Mouse (Mus musculus): ENCODE results near the gene Tnrc6a. TPM values are rescaled to one million over a fixed set of nuclear protein-coding genes. Genes with fewer than 3 reads are reported as not detected.

Tnrc6a gene
- polyA plus RNA-seq, 1 experiment from 2014 or later: 79.9 TPM

DNA sequence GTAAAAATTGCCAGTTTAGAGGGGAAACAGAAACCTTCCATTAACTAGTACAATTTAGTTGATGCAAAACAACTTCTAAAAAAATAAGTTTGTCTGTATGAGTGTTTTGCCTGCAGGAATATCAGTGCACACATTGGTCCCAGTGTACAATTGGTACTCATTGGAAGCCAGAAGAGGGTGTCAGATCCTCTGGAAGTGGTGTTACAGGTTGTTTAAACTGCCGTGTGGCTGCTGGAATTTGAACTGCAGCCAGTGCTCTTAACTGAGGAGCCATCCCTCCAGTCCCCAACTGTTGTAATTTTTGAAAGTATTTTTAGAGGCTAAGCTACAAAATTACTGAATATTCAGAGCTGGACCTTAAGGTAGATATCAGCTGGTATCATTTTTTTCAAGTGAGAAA is 4.3 kb downstream of the Tnrc6a start:
- Histone ChIP-seq H3K4me1 (peaks cover 20% of the 10 kb centered on the region), H3K36me3 (peaks cover 6% of the 10 kb centered on the region), H3K4me2 (replicated peaks) (no peak overlapping the region), H3K9ac (no peak overlapping the region), H3K9me3 (replicated peaks) (no peaks in the 10 kb centered on the region), H3K27me3 (no peaks in the 10 kb centered on the region), H3K4me3 (no peak overlapping the region), H3K27ac (no peak overlapping the region)
- 60% methylated on average over 1 of the region's 1 CpGs for WGBS
- ATAC-seq (ENCODE audit: low FRiP score): no peak

DNA sequence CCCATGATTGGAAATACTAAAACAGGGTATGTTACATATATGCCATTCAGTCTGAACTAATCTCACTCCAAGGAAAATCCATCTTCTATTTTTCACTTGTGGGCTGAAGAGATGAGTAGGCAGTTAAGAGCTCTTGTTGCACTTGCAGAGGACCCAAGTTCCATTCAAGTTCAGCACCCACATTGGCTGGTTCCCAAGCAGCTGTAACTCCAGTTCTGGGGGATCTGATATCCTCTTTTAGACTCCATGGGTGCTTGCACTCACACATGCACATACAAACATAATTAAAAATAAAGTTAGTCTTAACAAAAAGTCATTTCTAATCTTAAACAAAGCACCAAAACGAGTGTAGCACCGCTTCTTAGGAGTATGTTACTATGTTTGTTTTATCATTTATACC is 5.4 kb downstream of the Tnrc6a start:
- H3K27me3 ChIP-seq: no peaks in the 10 kb centered on the region
- H3K9me3 ChIP-seq (replicated peaks): no peaks in the 10 kb centered on the region
- 84% methylated on average over 2 of the region's 2 CpGs for WGBS
- H3K4me3 ChIP-seq: no peak overlapping the region
- H3K4me2 ChIP-seq (replicated peaks): no peak overlapping the region
- peaks cover 6% of the 10 kb centered on the region for H3K36me3 ChIP-seq
- H3K27ac ChIP-seq: no peak overlapping the region
- H3K9ac ChIP-seq: no peak overlapping the region
- H3K4me1 ChIP-seq: peaks cover 20% of the 10 kb centered on the region
- no peak for ATAC-seq (ENCODE audit: low FRiP score)

DNA sequence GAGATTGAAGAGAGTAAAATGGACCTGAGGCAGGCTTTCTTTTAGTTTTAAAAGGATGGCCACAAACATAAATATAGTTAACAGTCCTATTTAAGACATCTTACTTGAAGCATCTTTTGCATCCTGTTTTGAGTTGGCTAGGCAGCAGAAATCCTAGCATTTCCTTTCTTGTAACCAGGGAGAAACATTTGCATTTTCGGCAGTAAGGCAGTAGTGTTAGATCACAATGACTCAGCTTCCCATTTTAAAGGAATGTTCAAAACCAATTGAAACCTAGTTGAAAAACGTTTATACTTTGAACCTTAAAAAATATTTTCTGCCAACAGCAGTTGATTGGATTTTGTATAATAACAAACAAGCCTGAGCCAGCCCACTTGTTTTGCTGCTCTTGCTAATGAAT is 6.5 kb downstream of the Tnrc6a start:
- Histone ChIP-seq H3K4me2 (replicated peaks) (no peak overlapping the region), H3K9ac (no peak overlapping the region), H3K36me3 (peaks cover 6% of the 10 kb centered on the region), H3K9me3 (replicated peaks) (no peaks in the 10 kb centered on the region), H3K27ac (no peak overlapping the region), H3K4me3 (no peak overlapping the region), H3K4me1 (peaks cover 26% of the 10 kb centered on the region), H3K27me3 (no peaks in the 10 kb centered on the region)
- 52% methylated on average over 2 of the region's 2 CpGs for WGBS
- no peak for ATAC-seq (ENCODE audit: low FRiP score)

DNA sequence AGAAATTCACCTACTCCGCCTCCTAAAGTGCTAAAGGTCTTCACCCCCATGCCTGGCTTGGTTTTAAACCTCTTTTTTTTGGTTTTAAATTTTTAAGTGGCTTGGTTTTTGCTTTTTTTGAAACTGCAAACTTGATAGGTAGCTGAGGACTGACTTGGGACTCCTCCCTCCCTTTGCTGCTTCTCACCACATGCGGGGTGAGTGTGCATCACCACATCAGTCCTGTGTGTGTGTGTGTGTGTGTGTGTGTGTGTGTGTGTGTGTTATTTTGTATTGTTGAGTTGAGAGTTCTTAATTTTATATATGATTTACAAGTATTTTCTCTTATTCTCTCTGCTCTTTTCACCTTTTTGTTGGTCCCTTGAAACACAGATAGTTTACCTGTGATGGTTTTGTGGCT is 8.7 kb downstream of the Tnrc6a start:
- Histone ChIP-seq H3K27me3 (no peaks in the 10 kb centered on the region), H3K27ac (no peak overlapping the region), H3K9me3 (replicated peaks) (no peaks in the 10 kb centered on the region), H3K36me3 (peaks cover 13% of the 10 kb centered on the region), H3K4me1 (peaks cover 26% of the 10 kb centered on the region), H3K4me2 (replicated peaks) (no peak overlapping the region), H3K9ac (no peak overlapping the region), H3K4me3 (no peak overlapping the region)
- WGBS: 62% methylated on average over 2 of the region's 2 CpGs
- ATAC-seq (ENCODE audit: low FRiP score): no peak

DNA sequence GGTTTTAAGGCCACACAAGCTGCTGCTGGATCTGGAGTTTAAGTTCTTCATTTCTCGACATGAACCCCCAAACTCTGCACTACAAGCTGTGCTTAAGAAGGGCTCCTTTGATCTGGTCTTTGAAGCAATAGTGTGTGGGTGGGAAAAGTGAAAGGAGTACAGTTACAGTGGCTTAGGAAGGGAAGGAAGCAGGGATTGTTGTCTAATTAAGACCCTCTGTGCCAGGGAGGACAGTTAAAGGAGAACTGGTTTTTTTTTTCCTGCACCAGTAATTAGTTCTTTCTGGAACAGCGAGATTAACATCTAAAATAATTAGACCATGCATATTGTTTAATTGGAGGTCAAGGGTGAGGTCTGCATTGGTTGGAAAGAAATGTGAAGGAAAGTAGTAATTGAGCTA is 11.2 kb downstream of the Tnrc6a start:
- 58% methylated on average over 2 of the region's 2 CpGs for WGBS
- no peak overlapping the region for H3K27ac ChIP-seq
- H3K27me3 ChIP-seq: no peaks in the 10 kb centered on the region
- H3K9me3 ChIP-seq (replicated peaks): no peaks in the 10 kb centered on the region
- no peak for ATAC-seq (ENCODE audit: low FRiP score)
- H3K4me2 ChIP-seq (replicated peaks): no peak overlapping the region
- H3K36me3 ChIP-seq: peaks cover 20% of the 10 kb centered on the region; the same call in 1 of the 2 replicates
- H3K4me1 ChIP-seq: peaks cover 25% of the 10 kb centered on the region
- no peak overlapping the region for H3K9ac ChIP-seq
- H3K4me3 ChIP-seq: no peak overlapping the region

DNA sequence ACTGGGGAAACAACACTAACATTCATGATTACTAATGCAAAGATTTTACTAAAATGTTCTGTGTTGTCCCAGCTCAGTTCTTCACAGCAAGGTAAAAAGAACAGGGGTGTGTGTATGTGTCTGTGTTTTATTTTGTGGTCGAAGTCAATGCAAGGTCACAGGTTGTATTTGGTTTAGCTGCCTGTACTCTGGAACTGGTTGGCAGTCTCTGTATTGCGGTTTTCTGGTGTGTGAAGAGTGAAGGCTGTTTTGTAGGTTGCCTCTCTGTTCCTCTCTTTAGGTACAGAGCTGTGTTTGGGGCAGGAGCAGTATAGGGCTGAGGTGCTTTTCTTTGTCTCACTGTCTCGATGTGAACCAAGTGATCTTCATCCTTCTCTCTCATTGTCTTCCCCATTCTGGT is 12.0 kb downstream of the Tnrc6a start:
- Histone ChIP-seq H3K4me2 (replicated peaks) (no peak overlapping the region), H3K4me3 (no peak overlapping the region), H3K27me3 (no peaks in the 10 kb centered on the region), H3K36me3 (peaks cover 20% of the 10 kb centered on the region; the same call in 1 of the 2 replicates), H3K9me3 (replicated peaks) (no peaks in the 10 kb centered on the region), H3K27ac (no peak overlapping the region), H3K4me1 (peaks cover 23% of the 10 kb centered on the region), H3K9ac (no peak overlapping the region)
- ATAC-seq (ENCODE audit: low FRiP score): no peak
- 82% methylated on average over 3 of the region's 3 CpGs for WGBS

DNA sequence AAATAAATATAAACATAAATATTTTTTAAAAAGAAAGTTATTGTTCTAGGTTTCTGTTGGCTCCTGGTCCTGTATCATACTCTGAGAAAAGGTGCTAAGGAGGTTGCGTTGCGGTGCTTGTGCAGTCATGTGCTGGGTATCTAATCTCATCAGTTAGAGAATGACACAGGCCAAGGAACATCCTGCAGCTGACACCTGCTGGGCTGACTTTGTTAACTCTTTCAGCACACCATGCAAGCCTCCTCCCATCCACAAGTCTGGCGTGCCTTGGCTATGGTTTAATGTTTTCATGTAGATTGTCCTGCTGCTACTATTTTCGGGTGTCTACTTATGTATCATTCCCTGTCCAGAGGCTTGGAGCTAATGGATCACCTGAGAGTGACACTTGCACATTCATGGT is 14.3 kb downstream of the Tnrc6a start:
- Histone ChIP-seq H3K27ac (no peak overlapping the region), H3K27me3 (no peaks in the 10 kb centered on the region), H3K9ac (no peak overlapping the region), H3K36me3 (peaks cover 20% of the 10 kb centered on the region; the same call in 1 of the 2 replicates), H3K9me3 (replicated peaks) (no peaks in the 10 kb centered on the region), H3K4me2 (replicated peaks) (no peak overlapping the region), H3K4me3 (no peak overlapping the region), H3K4me1 (peaks cover 23% of the 10 kb centered on the region)
- 84% methylated on average over 4 of the region's 4 CpGs for WGBS
- ATAC-seq (ENCODE audit: low FRiP score): no peak

DNA sequence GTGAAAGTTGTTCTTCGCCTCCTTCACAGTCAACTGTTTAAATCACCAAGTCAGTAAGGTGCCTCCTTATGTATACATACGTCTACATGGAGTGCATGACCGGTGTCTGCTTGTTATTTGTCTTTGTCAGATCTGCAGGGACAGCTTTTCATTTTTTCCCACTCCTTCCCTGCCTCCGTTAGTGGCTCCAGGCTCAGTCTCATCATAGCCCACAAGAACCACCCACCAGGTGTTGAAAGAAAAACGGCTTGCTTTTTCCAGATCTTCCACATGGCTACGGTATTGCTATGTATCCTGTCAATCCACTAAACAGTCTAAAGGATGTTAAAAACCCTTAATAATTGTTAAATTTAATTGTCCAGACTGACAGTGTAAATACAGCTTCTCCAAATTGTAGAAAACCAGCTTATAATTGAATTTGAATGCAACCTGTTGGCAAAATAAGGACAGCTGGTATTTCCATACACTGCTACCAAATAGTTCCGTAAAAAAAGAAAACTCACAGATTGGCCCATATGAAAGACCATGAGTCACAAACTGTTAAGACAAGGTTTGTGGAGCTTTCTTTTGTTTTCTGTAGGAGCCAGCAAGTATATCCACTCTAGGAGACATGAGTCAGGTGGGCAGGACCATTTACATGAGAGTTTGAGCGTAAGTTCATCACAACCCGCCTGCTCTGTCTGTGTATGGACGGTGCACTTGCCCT is 22.6 kb downstream of the Tnrc6a start:
- Histone ChIP-seq H3K27me3 (no peaks in the 10 kb centered on the region), H3K9me3 (replicated peaks) (no peaks in the 10 kb centered on the region), H3K9ac (no peak overlapping the region), H3K4me3 (no peak overlapping the region), H3K4me2 (replicated peaks) (no peak overlapping the region), H3K4me1 (no peaks in the 10 kb centered on the region; the same call in 1 of the 2 replicates), H3K36me3 (peaks cover 18% of the 10 kb centered on the region; the same call in 1 of the 2 replicates), H3K27ac (no peak overlapping the region)
- 91% methylated on average over 10 of the region's 10 CpGs for WGBS
- ATAC-seq (ENCODE audit: low FRiP score): no peak

DNA sequence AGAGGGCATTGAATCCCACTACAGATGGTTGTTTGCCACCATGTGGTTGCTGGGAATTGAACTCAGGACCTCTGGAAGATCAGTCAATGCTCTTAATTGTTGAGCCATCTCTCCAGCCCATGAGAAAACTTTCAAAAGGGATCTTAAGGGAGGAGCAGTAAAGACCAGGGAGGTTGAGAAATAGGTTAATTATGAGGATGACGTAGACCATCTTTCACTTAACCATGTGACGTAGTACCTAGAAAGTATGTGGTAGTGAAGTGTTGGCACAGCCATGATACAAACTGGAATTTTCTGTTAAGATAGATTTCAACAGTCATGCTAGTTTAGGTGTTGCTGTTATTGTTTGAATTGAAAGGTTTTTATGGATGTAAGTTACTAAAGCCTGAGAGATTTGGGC is 24.1 kb downstream of the Tnrc6a start:
- Histone ChIP-seq H3K9ac (no peak overlapping the region), H3K9me3 (replicated peaks) (no peaks in the 10 kb centered on the region), H3K4me2 (replicated peaks) (no peak overlapping the region), H3K27ac (no peak overlapping the region), H3K27me3 (no peaks in the 10 kb centered on the region), H3K4me3 (no peak overlapping the region), H3K36me3 (peaks cover 25% of the 10 kb centered on the region; the same call in 1 of the 2 replicates), H3K4me1 (no peaks in the 10 kb centered on the region)
- 96% methylated on average over 2 of the region's 2 CpGs for WGBS
- no peak for ATAC-seq (ENCODE audit: low FRiP score)

DNA sequence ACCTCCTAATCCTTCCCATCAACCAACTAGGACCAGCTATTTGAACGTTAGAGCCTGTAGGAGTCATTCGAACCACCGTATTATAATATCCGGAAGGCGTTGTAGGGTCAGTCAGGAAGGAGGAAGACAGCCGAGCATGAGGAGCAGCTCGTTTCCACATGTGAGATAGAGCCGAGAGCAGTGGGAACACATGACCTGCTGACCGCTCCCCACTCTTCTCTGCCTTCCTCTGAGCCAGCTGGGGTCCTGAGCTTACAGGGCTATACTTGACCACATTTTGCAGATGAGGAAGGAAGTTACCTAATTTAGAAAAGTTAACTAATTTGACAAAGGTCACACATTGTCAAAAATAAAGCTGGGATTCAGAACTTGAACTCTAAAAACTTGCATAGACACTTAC is 25.2 kb downstream of the Tnrc6a start:
- Histone ChIP-seq H3K4me2 (replicated peaks) (no peak overlapping the region), H3K27me3 (no peaks in the 10 kb centered on the region), H3K36me3 (peaks cover 33% of the 10 kb centered on the region; the same call in 1 of the 2 replicates), H3K9ac (no peak overlapping the region), H3K4me3 (no peak overlapping the region), H3K4me1 (no peaks in the 10 kb centered on the region), H3K9me3 (replicated peaks) (no peaks in the 10 kb centered on the region), H3K27ac (no peak overlapping the region)
- WGBS: 90% methylated on average over 9 of the region's 9 CpGs
- no peak for ATAC-seq (ENCODE audit: low FRiP score)

DNA sequence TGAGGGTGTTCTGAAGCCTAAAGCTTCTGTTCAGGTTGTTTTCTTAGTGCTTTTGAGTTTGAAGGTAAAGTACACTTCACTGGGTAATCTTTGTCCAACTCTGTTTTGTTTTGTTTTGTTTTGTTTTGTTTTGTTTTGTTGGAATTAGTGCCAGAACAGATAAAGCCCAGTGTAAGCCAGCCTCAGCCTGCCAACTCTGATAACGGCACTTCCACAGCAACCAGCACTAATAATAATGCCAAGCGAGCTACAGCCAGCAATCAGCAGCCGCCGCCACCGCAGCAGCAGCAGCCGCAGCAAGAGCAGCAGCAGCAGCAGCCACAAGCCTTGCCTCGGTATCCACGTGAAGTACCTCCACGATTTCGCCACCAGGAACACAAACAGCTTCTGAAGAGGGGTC is 38.7 kb downstream of the Tnrc6a start:
- Histone ChIP-seq H3K27ac (no peak overlapping the region), H3K36me3 (peaks cover 50% of the 10 kb centered on the region)
- 92% methylated on average over 10 of the region's 10 CpGs for WGBS

DNA sequence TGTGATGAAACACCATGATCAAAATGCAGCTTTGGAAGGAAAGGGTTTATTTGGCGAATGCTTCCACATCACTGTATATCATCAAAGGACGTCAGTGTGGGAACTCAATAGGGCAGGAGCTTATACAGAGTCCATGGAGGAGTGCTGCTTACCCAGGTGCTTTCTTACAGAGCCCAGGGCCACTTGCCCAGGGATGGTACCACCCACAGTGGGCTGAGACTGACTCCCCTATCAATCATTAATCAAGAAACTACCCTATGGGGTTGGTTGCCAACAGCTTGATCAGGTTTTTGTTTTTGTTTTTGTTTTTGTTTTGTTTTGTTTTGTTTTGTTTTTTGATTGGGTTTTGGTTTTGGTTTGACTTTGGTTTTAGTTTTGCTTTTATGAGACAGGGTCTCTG is 43.8 kb downstream of the Tnrc6a start:
- no peak overlapping the region for H3K9ac ChIP-seq
- no peak overlapping the region for H3K27ac ChIP-seq
- H3K4me2 ChIP-seq (replicated peaks): no peak overlapping the region
- peaks cover 88% of the 10 kb centered on the region for H3K36me3 ChIP-seq
- no peaks in the 10 kb centered on the region for H3K4me1 ChIP-seq
- no peaks in the 10 kb centered on the region for H3K9me3 ChIP-seq (replicated peaks)
- no peak for ATAC-seq (ENCODE audit: low FRiP score)
- no peak overlapping the region for H3K4me3 ChIP-seq
- WGBS: 93% methylated on average over 2 of the region's 2 CpGs
- H3K27me3 ChIP-seq: no peaks in the 10 kb centered on the region

More for the DNA sequence above, 38.7 kb downstream of the Tnrc6a start:
- Histone ChIP-seq H3K4me3 (no peak overlapping the region), H3K27me3 (no peaks in the 10 kb centered on the region), H3K9ac (no peak overlapping the region), H3K4me1 (no peaks in the 10 kb centered on the region), H3K9me3 (replicated peaks) (no peaks in the 10 kb centered on the region), H3K4me2 (replicated peaks) (no peak overlapping the region)
- ATAC-seq (ENCODE audit: low FRiP score): no peak

DNA sequence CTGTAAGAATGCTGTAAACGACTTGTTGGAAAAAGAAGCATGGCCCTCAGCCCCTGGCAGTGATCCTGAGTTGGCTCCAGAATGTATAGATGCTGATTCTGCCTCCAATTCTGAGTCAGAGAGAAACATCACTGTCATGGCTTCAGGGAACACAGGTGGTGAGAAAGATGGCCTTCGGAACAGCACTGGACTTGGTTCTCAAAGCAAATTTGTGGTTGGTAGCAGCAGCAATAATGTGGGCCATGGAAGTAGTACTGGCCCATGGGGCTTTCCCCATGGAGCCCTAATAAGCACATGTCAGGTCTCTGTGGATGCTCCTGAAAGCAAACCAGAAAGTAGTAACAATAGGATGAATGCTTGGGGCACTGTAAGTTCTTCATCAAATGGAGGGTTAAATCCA is 45.9 kb downstream of the Tnrc6a start:
- Histone ChIP-seq H3K9ac (no peak overlapping the region), H3K4me1 (no peaks in the 10 kb centered on the region), H3K4me3 (no peak overlapping the region), H3K36me3 (peaks cover 85% of the 10 kb centered on the region), H3K9me3 (replicated peaks) (no peaks in the 10 kb centered on the region), H3K27ac (no peak overlapping the region), H3K4me2 (replicated peaks) (no peak overlapping the region), H3K27me3 (no peaks in the 10 kb centered on the region)
- ATAC-seq (ENCODE audit: low FRiP score): no peak
- WGBS: 95% methylated on average over 2 of the region's 2 CpGs

Data from hindbrain, embryonic 12.5 days (tissue).